8 mouse cellular contexts compared by ENCODE assay signal in the genomic region with DNA sequence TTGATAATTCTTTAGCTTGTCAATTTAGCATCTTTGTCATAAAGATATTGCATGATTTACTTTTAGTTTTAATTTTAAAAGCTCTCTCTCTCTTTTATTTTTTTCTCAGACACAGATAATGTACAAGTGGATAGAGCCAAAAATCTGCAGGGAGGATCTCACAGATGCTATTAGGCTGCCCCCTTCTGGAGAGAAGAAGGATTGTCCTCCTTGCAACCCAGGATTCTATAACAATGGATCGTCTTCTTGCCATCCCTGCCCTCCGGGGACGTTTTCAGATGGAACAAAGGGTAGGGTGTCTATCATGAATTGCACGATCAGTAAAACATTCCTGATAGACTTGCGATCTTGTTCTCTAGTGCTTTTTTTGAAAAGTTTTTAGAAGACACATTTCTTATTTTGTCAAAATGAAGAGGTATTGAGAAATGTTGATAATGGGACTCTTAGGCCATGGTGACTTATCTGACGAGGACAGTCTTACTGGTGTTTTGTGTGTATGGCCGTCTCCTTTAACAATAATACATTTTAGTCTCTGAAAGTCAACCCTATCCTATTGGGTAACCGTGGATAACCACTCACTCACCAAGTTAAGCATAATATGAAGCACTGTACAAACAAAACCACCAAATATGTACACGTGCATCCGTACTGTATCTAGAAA.
A peak's percentile ranks its signal among the peaks of the same experiment; 100 is the strongest.
DNase-seq lines count a peak whose midpoint lies in the region; ATAC-seq and TF ChIP-seq lines count a peak whose summit lies in the region.

No protein-coding gene starts in this region.

- no peak for DNase-seq in heart, adult 2 months
- DNase-seq in cerebellum, adult 11-12 months: peak; percentile 37
- DNase-seq in forelimb bud, embryonic 11.5 days (ENCODE audit: low read depth, low spot score): peak; percentile 23
- DNase-seq in layer of hippocampus, postnatal 10 days (ENCODE audit: low spot score in 2 of 2): peak; percentile 42 to 43
- DNase-seq in midbrain, postnatal 0 days (ENCODE audit: low spot score): peak; percentile 85
- no peak for DNase-seq in spleen, postnatal 14 days (ENCODE audit: low spot score in 2 of 2)

- 41% methylated on average over 10 of the region's 10 CpGs for WGBS in heart, adult 2 months
- WGBS in heart, embryonic 11.5 days (ENCODE audit: insufficient replicate concordance): 43% methylated on average over 10 of the region's 10 CpGs
- 44% methylated on average over 10 of the region's 10 CpGs for whole genome bisulfite sequencing in midbrain, postnatal 0 days

- peak; percentile 92 for TF ChIP-seq CTCF in heart, adult 2 months (IDR thresholded peaks at IDR 0.05)
- peak; percentile 24 for TF ChIP-seq CTCF in ES-Bruce4 (IDR thresholded peaks at IDR 0.05; ENCODE audit: low read depth, low read length)
- peak; percentile 93 for TF ChIP-seq CTCF in midbrain, postnatal 0 days (IDR thresholded peaks at IDR 0.05)

- no peaks in the 10 kb centered on the region for H3K4me1 ChIP-seq in heart, adult 2 months (ENCODE audit: control insufficient read depth, insufficient read depth, low read length)
- no peaks in the 10 kb centered on the region for H3K4me1 ChIP-seq in heart, embryonic 11.5 days (ENCODE audit: control insufficient read depth, insufficient read depth, low read length)
- no peaks in the 10 kb centered on the region for H3K4me1 ChIP-seq in ES-Bruce4 (ENCODE audit: control insufficient read depth, insufficient read depth, low read length)
- no peaks in the 10 kb centered on the region for H3K4me1 ChIP-seq in midbrain, postnatal 0 days (ENCODE audit: insufficient read depth, low read length)

- no peak overlapping the region for H3K9ac ChIP-seq in heart, adult 2 months (ENCODE audit: low read depth, low read length)
- H3K9ac ChIP-seq in heart, embryonic 11.5 days (ENCODE audit: low read depth, low read length): no peak overlapping the region
- H3K9ac ChIP-seq in ES-Bruce4 (ENCODE audit: low read depth, poor library complexity, severe bottlenecking): no peak overlapping the region
- no peak overlapping the region for H3K9ac ChIP-seq in midbrain, postnatal 0 days (replicated peaks; ENCODE audit: low read length, poor library complexity, severe bottlenecking)

- H3K27ac ChIP-seq in heart, adult 2 months: no peak overlapping the region
- no peak overlapping the region for H3K27ac ChIP-seq in heart, embryonic 11.5 days (ENCODE audit: low read depth, low read length)
- H3K27ac ChIP-seq in ES-Bruce4 (ENCODE audit: insufficient read depth, low read length): no peak overlapping the region
- H3K27ac ChIP-seq in midbrain, postnatal 0 days (ENCODE audit: low read depth, low read length): no peak overlapping the region

- no peak for TF ChIP-seq POLR2A in heart, adult 2 months (IDR thresholded peaks at IDR 0.05; ENCODE audit: insufficient read depth, low read depth, low read length)
- no peak for TF ChIP-seq POLR2A in ES-Bruce4 (IDR thresholded peaks at IDR 0.05; ENCODE audit: insufficient read depth, low read length)

- no peaks in the 10 kb centered on the region for H3K9me3 ChIP-seq in heart, embryonic 11.5 days (replicated peaks; ENCODE audit: control insufficient read depth, low read length)
- no peaks in the 10 kb centered on the region for H3K9me3 ChIP-seq in ES-Bruce4 (replicated peaks; ENCODE audit: control insufficient read depth, insufficient read depth, low read length, poor library complexity, severe bottlenecking)
- no peaks in the 10 kb centered on the region for H3K9me3 ChIP-seq in midbrain, postnatal 0 days (ENCODE audit: low read length)

- intact Hi-C loops in heart, adult 2 months (cut with DNase I): loop anchor here (2.0 to 10.0 kb wide), 3 partner anchors 259 to 560 kb away; no protein-coding TSS in a partner anchor

- no peak for TF ChIP-seq EP300 in heart, adult 2 months (IDR thresholded peaks at IDR 0.05; ENCODE audit: insufficient read depth, low read depth, low read length)
- no peak for TF ChIP-seq EP300 in ES-Bruce4 (IDR thresholded peaks at IDR 0.05; ENCODE audit: insufficient read depth, low read depth, low read length)

- no peak overlapping the region for H3K4me3 ChIP-seq in heart, adult 2 months
- H3K4me3 ChIP-seq in heart, embryonic 11.5 days (ENCODE audit: low read depth, low read length): no peak overlapping the region
- H3K4me3 ChIP-seq in ES-Bruce4 (ENCODE audit: low read depth, low read length): no peak overlapping the region
- no peak overlapping the region for H3K4me3 ChIP-seq in midbrain, postnatal 0 days (ENCODE audit: low read depth, low read length)

- no peaks in the 10 kb centered on the region for H3K36me3 ChIP-seq in heart, adult 2 months (ENCODE audit: control insufficient read depth, insufficient read depth, low read length)
- H3K36me3 ChIP-seq in heart, embryonic 11.5 days (ENCODE audit: control insufficient read depth, insufficient read depth, low read length): no peaks in the 10 kb centered on the region
- no peaks in the 10 kb centered on the region for H3K36me3 ChIP-seq in ES-Bruce4 (ENCODE audit: control insufficient read depth, insufficient read depth, low read length, poor library complexity, severe bottlenecking)
- 0 out of 2 replicates have a peak, but pooled peaks cover 4% of the 10 kb centered on the region for H3K36me3 ChIP-seq in midbrain, postnatal 0 days (ENCODE audit: insufficient read depth, low read length)

- H3K79me2 ChIP-seq in heart, adult 2 months (replicated peaks; ENCODE audit: control insufficient read depth, insufficient read depth, low read length): no peaks in the 10 kb centered on the region

- ATAC-seq in heart, embryonic 11.5 days (replicated peaks; ENCODE audit: insufficient number of reproducible peaks, low FRiP score, low TSS enrichment): no peak
- peak; percentile 81; the same call in 1 of the 2 replicates for ATAC-seq in midbrain, postnatal 0 days (ENCODE audit: low FRiP score)

- no peaks in the 10 kb centered on the region for H3K27me3 ChIP-seq in heart, adult 2 months (ENCODE audit: control insufficient read depth, insufficient read depth, low read length)
- H3K27me3 ChIP-seq in heart, embryonic 11.5 days (ENCODE audit: control insufficient read depth, insufficient read depth, low read length): no peaks in the 10 kb centered on the region
- H3K27me3 ChIP-seq in ES-Bruce4 (ENCODE audit: control insufficient read depth, insufficient read depth, low read length, poor library complexity, severe bottlenecking): no peaks in the 10 kb centered on the region
- H3K27me3 ChIP-seq in midbrain, postnatal 0 days (ENCODE audit: insufficient read depth, low read length): no peaks in the 10 kb centered on the region

- H3K4me2 ChIP-seq in heart, embryonic 11.5 days: no peak overlapping the region
- H3K4me2 ChIP-seq in midbrain, postnatal 0 days (ENCODE audit: low read depth, low read length, poor library complexity, severe bottlenecking): no peak overlapping the region

Comparison
In these comparisons a context has a peak if more than half of its experiments do, and no peak if none do; other contexts are left out.
1. DNase-seq: peak in cerebellum, adult 11-12 months (single experiment), forelimb bud, embryonic 11.5 days (single experiment), layer of hippocampus, postnatal 10 days (2 of 2) and midbrain, postnatal 0 days (single experiment); none in heart, adult 2 months (0 of 2) and spleen, postnatal 14 days (0 of 2).
2. CTCF ChIP-seq: peak in every context shown above with its lines; median percentile 93 in midbrain, postnatal 0 days; 92 in heart, adult 2 months; 24 in ES-Bruce4.